Mouse (Mus musculus) heart, postnatal 14 days (tissue): Measurements from ENCODE around the gene Zdbf2. TPM values are rescaled to one million over a fixed set of nuclear protein-coding genes. Genes with fewer than 3 reads are reported as not detected.

Experiments
- DNase-seq, 2 experiments: peaks; one replicate each; pipeline ENCODE4 v3.0.0; 2021 to 2022
- intact Hi-C: fragments of 180-260 bp; cut with DNase I; formaldehyde crosslinking; loops from one replicate; pipeline ENCODE4 v1.15.1; 2025
- long read RNA-seq, 2 experiments: library from polyadenylated mRNA; stranded (forward); transcript quantifications; one replicate each; pipeline ENCODE4 v2.0.0; 2021
- total RNA-seq, 2 experiments: library from RNA; stranded (reverse); gene quantifications; 2 replicates each; pipeline ENCODE4 v1.2.3; 2021

Gene Zdbf2
- total RNA-seq, result 1 to 10 TPM; 1.3 to 1.4 TPM
- long read RNA-seq, experiment 1, result 0 reads
- long read RNA-seq, experiment 2, result 0 reads

GRCm38 (mm10) chr1:63272741-63273338, at the start of gene Zdbf2:
Gene Zdbf2 (plus strand): TSS chr1:63273265.
- intact Hi-C loops, result no loop called here
- peak in 1 of 2 experiments; percentile 24 for DNase-seq

- DNase-seq, result no peak
These were observed 48.1 kb upstream of the Zdbf2 start for GRCm38 (mm10) chr1:63225009-63225408.

GRCm38 (mm10) chr1:63225890-63226289, 47.2 kb upstream of the Zdbf2 start:
- intact Hi-C loops, result no loop called here
- no peak for DNase-seq

More at GRCm38 (mm10) chr1:63225009-63225408, 48.1 kb upstream of the Zdbf2 start:
- intact Hi-C loops, result no loop called here

GRCm38 (mm10) chr1:63227241-63227640, 45.8 kb upstream of the Zdbf2 start:
- DNase-seq, result no peak
- intact Hi-C loops, result no loop called here

GRCm38 (mm10) chr1:63237371-63237770, 35.7 kb upstream of the Zdbf2 start:
- DNase-seq, result no peak
- intact Hi-C loops, result no loop called here

GRCm38 (mm10) chr1:63239305-63239704, 33.8 kb upstream of the Zdbf2 start:
- DNase-seq, result no peak
- intact Hi-C loops, result no loop called here

- DNase-seq, result no peak
- intact Hi-C loops, result no loop called here
These were observed 33.3 kb upstream of the Zdbf2 start for GRCm38 (mm10) chr1:63239751-63240150.

- no peak for DNase-seq
- intact Hi-C loops, result no loop called here
These were observed 29.2 kb upstream of the Zdbf2 start for GRCm38 (mm10) chr1:63243854-63244253.

GRCm38 (mm10) chr1:63246862-63247521, 26.1 kb upstream of the Zdbf2 start:
- DNase-seq, result no peak
- intact Hi-C loops, result no loop called here

- no peak for DNase-seq
- intact Hi-C loops, result no loop called here
These were observed 25.2 kb upstream of the Zdbf2 start for GRCm38 (mm10) chr1:63247831-63248359.

- intact Hi-C loops, result no loop called here
- peak in 1 of 2 experiments; percentile 30 for DNase-seq
These were observed 24.7 kb upstream of the Zdbf2 start for GRCm38 (mm10) chr1:63248360-63248851.

- no peak for DNase-seq
- intact Hi-C loops, result no loop called here
These were observed 23.8 kb upstream of the Zdbf2 start for GRCm38 (mm10) chr1:63249261-63249660.

- DNase-seq, result no peak
- intact Hi-C loops, result loop anchor here (2.0 kb wide), 1 partner anchor 70 kb away; no protein-coding TSS in a partner anchor
These were observed 20.5 kb upstream of the Zdbf2 start for GRCm38 (mm10) chr1:63252351-63253209.

GRCm38 (mm10) chr1:63253291-63253690, 19.8 kb upstream of the Zdbf2 start:
- DNase-seq, result no peak
- intact Hi-C loops, result loop anchor here (2.0 kb wide), 1 partner anchor 70 kb away; no protein-coding TSS in a partner anchor

- intact Hi-C loops, result no loop called here
- no peak for DNase-seq
These were observed 18.0 kb upstream of the Zdbf2 start for GRCm38 (mm10) chr1:63255101-63255500.

- intact Hi-C loops, result no loop called here
- no peak for DNase-seq
These were observed 17.0 kb upstream of the Zdbf2 start for GRCm38 (mm10) chr1:63256083-63256482.

- intact Hi-C loops, result no loop called here
- DNase-seq, result no peak
These were observed 14.6 kb upstream of the Zdbf2 start for GRCm38 (mm10) chr1:63258501-63258900.

- intact Hi-C loops, result no loop called here
- DNase-seq, result no peak
These were observed 13.7 kb upstream of the Zdbf2 start for GRCm38 (mm10) chr1:63259271-63259830.

- intact Hi-C loops, result no loop called here
These were observed 12.9 kb upstream of the Zdbf2 start for GRCm38 (mm10) chr1:63259916-63260741.

GRCm38 (mm10) chr1:63260742-63261033, 12.4 kb upstream of the Zdbf2 start:
- no peak for DNase-seq
- intact Hi-C loops, result loop anchor here (1.0 kb wide), 1 partner anchor 16 kb away; no protein-coding TSS in a partner anchor

More at GRCm38 (mm10) chr1:63259916-63260741, 12.9 kb upstream of the Zdbf2 start:
- no peak for DNase-seq
